Mouse (Mus musculus) regulatory T cell (primary cell): ENCODE measurements around the gene I830077J02Rik.
"Not testable (repeated sequence)": the region's sequence is repeated elsewhere in the genome, so short reads cannot be mapped to it uniquely, and the experiment has no call there.

ENCODE experiments used
- in situ Hi-C: fragments of 300-600 bp; cut with MboI, MseI; formaldehyde crosslinking; loops from one replicate; pipeline ENCODE4 v1.15.1; 2025; ENCODE audit warnings: high pct_unique_total_duplicates

Gene I830077J02Rik

DNA sequence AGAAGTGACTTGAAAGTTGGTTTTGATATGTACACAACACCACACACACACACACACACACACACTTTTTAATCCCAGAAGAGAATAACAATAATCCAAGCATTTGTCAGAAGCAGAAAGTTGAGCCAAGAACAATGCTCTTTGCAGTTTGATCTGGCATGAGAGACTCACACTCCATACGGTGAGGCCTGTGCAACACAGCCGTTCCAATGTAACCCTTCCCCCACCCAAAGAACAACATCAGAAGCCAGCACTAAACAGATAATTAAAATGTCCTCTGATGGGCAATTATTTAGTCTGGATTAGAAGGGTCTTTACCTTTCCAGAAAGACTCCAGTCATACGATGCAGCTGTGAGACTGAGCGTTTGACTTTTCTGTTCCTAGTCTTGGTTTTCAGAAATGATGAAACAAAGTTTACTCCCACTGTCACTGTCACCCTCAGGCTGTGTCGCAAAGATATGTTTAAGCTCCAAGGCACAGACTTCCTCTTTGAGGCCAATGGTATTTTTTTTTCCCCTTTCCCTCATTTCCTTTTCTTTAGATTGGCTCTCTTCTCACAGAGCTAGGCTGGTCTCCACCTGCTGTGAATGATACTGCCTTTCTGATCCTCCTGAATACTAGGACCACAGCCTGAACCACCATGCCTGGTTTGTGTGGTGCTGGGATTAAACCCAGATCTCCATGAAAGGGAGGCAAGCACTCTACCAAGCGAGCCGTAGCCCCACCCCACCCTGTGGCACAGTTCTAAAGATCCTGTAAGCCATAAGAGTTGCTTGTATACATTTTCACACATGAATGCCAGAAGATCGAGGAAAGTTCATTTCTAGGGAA is at the start of gene I830077J02Rik:
I830077J02Rik (minus strand) TSS at position 425 of the 832 bp plus-strand sequence.
- in situ Hi-C loops, result no loop called here

DNA sequence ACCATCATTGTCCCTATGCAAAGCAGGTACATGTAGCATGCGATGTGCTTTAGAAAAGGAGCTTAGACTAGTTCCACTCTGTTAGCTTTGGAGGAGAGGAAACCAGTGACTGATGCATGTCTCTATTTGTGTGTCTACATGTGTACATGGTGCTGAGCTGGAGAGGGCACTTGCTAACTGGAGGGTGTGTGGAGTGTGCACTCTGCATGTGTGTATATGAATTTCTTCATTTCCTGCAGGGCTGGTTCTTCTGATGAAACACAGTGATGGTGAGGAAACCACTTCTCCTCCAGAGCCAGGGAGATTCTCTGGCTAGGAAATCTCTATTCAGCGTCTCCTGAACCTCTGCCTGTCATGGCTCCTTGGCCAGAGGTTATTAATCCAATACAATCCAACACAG is 41.7 kb upstream of the I830077J02Rik start:
- in situ Hi-C loops, result no loop called here

DNA sequence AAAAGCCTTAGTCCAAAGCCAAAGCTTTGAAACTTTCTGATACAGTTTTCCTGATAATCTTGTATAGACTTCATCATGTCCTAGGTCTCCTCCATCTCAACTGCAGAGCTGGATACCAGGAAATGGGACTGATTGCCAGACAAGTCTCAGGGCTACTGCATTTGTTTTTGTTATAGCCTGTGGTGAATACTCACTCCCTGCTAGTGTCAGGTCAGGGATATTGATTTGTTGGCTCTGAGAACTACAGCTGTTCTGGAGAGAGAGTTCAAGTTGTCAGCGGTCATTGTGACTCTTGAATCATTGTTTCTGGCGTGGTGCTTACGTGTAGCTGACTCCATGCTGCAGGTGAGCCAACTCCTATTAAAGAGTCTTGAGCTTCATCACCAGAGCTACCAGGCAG is 40.9 kb upstream of the I830077J02Rik start, which contains the start of gene Ovgp1:
Ovgp1 (plus strand) TSS at position 301 of the 400 bp plus-strand sequence.
- in situ Hi-C loops, result no loop called here

DNA sequence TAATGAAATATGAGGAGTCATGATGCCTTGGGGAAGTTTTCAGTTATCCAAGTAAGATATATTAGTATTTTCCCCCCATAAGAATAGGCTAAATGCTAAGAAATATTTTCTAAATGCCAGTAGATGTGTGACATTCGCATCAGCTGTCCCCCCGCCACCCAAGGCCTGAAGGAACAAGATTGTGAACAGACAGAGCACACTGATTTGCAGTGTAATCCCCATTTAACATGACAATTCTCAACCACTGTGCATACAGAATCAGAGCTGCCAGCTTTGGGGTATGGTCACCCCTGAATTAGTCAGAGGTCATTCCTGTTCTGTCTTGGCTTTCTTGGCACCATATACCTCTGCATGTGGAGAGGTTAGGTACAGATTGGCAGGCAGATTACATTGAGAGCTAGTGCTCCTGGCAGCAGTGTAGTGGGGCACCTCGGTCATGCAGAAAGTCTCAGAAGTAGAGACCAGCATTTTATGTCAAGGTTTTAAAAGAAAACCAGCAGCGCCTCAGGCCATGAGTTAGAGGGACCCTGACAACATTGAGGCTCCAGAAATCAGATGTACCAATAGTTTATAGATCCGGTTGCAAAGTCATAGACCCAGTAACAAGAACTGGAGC is 39.5 kb upstream of the I830077J02Rik start:
- in situ Hi-C loops, result no loop called here

DNA sequence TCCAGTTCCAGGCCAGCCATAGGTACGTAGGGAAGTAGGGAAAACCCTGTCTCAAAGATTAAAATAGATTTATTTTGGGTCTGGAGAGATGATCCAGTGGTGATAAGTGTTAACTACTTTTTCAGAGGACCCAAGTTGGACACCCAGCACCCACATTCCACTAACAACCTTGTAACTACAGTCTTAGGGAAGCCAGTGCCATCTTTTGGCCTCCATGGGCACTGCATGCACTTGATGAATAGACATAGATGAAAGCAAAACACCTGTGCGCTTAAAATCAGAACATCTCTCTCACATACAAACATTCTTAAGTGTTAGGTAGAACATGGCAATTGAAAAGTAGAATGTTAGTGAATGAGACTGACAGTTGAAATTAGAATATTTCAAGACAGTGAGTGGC is 28.2 kb upstream of the I830077J02Rik start:
- in situ Hi-C loops, result no loop called here

DNA sequence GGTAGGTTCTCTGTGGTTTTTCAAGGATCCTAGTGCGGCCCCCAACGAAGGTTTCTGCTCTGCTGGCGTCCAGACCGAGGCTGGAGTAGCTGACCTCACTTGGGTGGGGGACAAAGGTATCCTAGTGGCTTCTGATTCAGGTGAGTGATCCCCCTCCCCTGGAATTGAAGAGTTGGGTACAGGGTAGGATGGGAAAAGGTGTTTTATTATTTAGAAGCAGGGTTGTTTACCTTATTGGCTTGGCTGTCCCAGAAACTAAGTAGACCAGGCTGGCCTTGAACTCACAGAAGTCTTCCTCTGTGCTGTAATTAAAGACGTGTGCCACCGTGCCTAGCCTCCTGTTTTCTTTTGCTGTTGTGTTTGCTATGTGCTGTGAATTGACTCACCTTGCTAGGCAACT is 27.5 kb upstream of the I830077J02Rik start, which contains the start of gene Atp5f1:
Atp5f1 (minus strand) TSS at position 101 of the 400 bp plus-strand sequence.
- in situ Hi-C loops, result loop anchor here (10.0 kb wide), 1 partner anchor 275 kb away; the partner anchor contains the start of gene Ddx20

DNA sequence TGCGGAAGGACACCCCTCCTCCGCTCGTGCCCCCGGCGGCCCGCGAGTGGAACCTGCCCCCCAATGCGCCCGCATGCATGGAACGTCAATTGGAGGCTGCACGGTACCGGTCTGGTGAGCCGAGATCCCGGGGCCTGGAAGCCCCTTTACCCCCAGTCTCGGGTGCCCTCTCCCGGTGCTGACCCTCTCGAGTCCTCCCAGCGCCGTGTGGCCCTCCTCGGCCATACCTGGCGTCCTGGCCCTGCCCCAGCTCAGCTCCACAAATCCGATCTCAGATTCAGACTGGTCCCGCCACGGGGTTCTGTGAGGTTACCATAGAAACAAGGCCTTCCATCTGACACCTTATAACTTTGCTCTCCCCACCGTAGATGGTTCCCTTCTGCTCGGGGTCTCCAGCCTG is 27.1 kb upstream of the I830077J02Rik start:
- in situ Hi-C loops, result loop anchor here (10.0 kb wide), 1 partner anchor 275 kb away; the partner anchor contains the start of gene Ddx20

DNA sequence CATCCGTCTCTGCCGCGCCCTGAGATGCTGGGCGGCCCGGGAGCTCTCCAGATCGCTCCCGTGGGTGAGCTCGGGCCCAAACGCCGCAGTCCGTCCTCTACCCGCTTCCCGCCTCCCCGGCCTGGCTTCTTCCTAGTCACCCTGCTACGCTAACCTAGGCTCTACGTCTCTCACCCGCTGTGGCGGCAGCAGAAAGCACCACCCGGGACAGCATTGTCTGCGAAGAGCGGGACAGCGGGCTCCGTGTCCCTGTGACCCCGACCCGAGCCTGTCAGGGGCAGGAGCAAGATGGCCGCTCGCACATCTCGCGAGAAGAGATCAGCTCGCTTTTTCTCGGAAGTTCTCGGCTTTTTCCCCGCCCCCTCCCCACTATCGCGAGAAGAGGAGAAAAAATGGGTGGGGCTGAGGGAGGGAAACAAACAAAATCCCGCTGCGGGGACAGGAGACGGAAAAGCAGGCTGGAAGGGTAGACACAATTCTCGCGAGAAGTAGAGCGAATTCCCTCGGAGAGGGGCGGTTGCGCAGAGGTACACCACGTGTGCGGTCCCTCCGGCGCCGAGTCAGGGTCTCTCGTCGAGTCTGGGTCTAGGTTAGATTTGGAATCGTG is 26.6 kb upstream of the I830077J02Rik start, which contains the start of gene Wdr77:
Wdr77 (plus strand) TSS at position 396 of the 607 bp plus-strand sequence.
- in situ Hi-C loops, result loop anchor here (10.0 kb wide), 1 partner anchor 274 kb away; the partner anchor contains the start of gene Ddx20

DNA sequence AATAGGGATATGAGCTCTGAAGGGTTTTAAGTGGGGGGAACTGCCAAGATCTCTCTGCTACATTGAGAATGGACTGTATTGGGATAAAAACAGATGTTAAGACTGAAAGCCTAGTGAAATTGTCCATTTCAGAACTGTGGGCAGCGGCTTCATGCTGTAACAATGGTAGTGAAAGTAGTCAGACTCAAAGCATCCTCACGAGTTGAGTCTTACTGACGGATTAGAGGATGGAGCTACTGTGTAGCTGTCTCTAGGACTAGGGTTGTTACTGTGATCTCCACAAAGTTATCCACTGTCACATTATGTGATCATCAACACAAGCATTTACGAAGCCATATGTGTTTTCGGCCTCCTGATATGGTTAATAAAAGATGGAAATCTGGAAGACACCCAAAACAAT is 25.7 kb upstream of the I830077J02Rik start:
- in situ Hi-C loops, result loop anchor here (10.0 kb wide), 1 partner anchor 273 kb away; the partner anchor contains the start of gene Ddx20

DNA sequence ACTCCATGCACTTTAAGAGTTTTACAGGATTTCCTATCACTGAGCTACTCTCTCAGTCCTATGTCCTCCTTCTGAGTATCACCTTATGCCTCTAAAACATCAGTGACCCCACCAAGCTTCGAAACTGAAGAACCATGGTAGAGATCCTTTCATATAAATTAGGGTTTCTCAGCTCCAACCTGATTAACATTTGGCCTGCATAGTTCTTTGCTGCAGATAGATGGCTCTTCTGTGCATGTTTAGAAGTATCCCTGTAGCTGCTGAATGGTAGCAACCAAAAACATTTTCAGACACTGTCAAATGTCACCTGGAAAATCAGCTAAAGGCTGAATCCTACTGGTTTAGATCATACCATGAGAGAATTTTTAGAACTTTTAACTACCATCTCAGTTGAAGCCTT is 24.8 kb upstream of the I830077J02Rik start:
- in situ Hi-C loops, result loop anchor here (10.0 kb wide), 1 partner anchor 272 kb away; the partner anchor contains the start of gene Ddx20

DNA sequence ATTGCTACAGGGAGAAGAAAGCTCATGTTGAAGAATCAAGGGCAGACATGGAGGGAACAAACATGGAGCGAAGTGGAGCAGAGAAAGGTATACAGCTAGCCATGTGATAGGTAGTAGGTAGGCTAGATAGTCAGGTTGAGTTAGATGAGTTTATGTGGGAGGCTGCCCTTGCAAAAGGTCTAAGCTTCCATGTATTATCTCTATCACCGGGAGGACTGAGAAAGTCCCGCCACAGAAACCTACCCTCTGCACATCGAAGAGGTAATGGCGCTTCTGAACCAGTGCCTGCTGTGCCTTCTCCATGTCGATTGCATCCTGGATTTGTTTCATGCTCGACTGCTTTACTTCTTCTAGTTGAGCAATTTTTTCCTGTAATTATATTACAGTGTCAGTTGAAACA is 18.9 kb upstream of the I830077J02Rik start:
- in situ Hi-C loops, result loop anchor here (10.0 kb wide), 1 partner anchor 267 kb away; the partner anchor contains the start of gene Ddx20

DNA sequence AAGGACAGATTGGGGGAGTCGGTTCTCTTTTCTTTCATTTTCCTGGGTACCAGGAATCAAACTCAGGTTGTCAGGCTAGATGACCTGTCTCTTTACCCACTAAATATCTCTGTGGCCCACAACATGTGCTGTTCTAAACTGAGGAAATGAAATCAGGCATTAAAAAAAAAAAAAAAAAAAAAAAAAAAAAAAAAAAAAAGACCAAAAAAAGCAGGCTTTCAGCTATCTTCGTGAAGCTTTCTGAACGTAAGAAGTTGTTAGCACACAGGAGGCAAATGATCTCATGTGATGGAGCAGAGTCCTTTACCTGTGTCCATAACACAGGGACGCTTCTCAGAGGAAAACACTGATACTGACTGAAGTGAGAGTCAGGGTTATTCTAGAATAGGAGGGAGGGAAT is 3.6 kb upstream of the I830077J02Rik start:
- in situ Hi-C loops, result no loop called here

DNA sequence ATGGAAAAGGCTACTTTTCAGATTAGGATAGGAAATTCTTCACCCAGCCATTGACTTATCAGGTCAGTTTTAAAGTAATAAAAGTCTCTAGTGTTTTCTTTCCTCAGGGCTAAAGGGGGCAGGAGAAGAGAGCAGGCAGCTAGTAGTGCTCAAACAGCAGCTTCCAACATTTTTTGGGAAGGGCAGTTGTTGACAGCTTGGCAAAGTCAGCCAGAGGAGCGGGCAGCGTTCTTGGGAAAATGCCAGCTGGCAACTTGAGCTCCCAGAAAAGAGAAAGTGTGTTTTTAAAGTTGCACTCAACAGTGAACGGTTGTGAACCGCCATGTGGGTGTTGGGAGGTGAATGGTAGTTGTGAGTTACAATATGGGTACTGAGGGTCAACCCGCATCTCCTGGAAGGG is 2.6 kb upstream of the I830077J02Rik start:
- in situ Hi-C loops, result no loop called here

DNA sequence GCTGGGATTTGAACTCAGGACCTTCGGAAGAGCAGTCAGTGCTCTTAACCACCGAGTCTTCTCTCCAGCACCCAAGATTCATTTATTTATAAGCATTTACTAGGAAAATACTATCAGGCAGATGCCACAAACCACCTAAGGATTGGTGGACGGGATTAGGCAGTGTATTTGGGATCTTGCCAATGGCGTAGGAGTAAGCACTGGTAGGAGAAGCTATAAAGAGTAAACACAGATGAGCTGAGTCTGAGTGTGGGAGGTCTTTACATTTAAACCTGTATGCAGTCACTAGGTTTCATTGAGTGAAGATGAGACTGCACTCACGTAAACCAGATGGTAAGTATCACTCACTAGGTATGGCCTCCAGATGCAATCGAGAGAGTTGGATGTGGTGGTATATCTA is 1.5 kb upstream of the I830077J02Rik start:
- in situ Hi-C loops, result no loop called here

DNA sequence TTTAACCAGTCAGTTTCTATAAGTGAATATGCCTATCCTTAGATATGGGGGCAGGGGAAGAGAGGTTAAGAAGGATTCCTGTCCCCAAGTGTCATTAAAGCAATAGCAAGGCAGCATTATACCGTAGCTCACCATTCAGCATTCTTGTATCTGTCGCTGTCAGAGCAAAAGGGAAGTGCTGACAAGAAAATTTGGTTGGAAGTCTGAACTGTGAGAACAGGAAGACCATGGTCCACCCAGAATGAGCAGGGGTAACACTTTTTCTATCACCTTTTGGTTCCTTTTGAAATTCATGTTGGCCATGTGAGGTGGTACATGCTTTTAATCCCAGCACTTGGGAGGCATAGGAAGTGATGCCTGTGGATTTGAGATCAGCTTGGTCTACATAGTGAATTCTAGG is 1.4 kb downstream of the I830077J02Rik start:
- in situ Hi-C loops, result no loop called here

DNA sequence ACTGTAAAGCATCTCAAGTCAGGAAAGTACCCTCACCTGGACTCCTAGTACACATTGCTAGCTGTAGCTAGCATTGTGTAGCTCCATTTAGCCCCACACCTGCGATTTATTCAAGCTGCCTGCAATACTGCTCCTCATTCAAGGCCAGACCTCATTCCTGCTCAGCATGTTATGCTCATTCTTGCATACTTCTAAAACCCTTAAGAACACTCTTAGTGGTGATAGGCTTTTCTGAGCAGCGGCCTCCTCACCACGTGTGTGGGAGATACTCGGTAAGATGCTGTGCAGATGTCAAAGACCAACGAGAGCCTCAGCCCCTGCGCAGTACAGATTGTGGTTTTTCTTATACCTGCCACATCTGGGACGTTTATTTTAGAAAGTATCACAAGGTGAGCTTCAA is 2.6 kb downstream of the I830077J02Rik start:
- in situ Hi-C loops, result no loop called here

DNA sequence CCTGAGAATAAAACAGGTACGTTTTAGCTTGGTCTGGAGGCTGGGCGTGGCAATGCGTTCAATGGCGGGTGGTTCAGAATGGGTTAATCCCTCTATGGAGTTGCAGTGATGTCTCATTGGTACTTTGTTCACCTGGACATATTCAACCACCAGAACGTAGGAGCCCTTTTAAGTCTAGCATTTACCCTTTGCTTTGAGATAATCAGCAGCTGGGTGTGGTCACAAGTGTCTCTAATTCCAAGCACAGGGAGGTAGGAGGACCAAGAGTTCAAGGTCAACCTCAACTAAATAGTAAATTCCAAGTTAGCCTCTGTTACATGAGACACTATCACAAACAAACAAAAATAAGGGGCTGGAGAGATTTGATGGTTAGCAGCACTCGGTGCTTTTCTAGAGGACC is 3.7 kb downstream of the I830077J02Rik start:
- in situ Hi-C loops, result no loop called here

DNA sequence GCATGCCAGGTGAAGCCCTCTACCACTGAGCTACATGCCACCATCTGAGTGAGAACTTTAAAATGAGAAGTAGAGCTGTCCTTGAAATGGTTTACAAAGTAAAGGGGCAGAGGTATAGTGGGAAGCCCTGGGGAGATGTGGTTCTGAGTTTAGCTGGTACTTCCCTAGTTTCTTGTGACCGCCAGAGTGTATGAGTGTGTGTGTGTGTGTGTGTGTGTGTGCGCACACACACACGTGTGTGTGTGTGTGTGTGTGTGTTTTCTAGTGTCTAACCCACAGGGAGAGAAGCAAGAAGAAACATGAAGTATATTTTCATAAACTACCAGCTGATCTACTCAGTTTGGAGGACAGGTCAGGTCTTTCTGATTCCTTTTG is 4.3 kb downstream of the I830077J02Rik start:
- in situ Hi-C loops, result no loop called here

DNA sequence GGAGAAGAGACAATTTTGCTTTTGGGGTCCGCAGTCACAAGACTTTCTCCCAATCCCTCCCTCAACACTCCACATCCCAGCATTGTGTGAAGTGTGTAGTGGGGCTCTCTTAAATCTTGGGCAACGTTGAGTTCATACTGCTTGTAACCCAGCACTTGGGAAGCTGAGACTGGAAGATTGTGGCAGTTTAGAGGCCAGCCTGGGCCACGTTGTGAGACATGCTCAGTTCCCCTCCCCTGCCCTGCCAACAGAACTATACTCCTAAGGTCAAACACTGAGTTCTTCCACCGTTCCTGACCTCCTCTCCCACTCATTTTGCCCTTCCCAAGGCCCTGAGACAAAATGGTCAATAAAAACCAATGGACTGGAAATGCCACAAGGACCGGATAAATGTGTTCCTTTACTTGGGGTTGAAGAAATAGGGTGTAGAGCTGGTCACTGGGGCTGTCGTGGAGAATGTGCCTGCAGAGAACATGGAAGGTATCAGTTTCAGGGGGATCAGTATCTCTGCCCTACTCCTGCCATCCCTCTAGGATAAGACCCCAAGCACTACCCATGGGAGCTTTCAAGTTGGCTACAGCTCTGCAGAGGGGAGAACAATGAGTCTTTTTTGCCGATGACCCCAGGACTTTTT is 4.8 kb downstream of the I830077J02Rik start:
- in situ Hi-C loops, result no loop called here

DNA sequence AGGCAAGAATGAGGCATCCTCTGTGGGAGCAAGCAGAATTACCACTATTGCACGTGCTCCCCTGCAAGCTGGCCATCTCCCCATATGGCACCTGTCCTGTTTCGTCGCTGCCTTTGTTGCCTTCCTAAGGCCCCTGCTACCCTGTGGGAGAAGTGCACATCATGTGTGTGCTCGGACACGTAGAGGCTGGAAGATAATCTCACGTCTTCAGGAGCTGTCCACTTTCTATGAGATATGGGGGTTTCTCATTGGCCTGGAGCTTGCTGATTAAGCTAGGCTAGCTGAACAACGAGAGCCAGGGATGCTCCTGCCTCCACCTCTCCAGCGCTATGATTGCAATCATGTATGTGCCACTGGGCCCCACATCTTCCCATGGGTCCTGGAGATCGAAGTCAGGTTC is 7.8 kb downstream of the I830077J02Rik start:
- in situ Hi-C loops, result no loop called here

DNA sequence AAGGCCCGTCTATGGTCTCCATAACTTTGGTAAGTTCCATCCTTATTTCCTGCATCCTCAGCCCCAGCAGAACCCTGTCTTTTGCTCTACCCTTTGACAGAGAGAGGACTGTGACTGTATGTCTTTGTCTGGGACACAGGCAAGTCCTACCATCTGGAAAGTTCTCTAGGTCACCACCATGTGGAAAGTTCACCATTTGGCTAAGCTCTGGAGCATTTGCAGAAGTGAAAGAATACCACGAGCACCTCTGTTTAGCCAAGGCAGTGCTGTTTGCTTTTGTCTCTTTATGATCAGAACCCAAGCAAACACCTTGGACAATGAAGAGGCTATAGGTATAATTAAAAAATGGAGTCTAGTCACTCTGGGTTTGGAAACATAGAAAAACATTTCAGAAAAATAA is 10.5 kb downstream of the I830077J02Rik start:
- in situ Hi-C loops, result no loop called here

DNA sequence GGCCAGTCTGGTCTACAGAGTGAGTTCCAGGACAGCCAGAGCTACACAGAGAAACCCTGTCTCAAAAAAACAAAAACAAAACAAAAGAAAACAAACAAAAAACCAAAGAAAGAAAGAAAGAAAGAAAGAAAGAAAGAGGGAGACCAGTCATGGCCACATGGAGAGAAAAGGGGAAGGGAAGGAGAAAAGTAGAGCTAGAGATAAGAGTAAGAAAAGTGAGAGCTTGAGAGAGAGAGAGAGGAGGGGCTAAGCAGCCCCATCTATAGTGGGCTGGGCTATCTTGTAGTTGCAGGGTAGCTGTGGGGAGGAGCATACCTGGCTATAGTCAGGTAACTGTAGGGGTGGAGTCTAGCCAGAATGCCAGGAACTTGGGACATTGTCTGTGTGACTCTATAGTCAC is 11.7 kb downstream of the I830077J02Rik start:
- in situ Hi-C loops, result not testable (repeated sequence)
